Comparison of ENCODE assay signal across 14 mouse cellular contexts in the genomic region with DNA sequence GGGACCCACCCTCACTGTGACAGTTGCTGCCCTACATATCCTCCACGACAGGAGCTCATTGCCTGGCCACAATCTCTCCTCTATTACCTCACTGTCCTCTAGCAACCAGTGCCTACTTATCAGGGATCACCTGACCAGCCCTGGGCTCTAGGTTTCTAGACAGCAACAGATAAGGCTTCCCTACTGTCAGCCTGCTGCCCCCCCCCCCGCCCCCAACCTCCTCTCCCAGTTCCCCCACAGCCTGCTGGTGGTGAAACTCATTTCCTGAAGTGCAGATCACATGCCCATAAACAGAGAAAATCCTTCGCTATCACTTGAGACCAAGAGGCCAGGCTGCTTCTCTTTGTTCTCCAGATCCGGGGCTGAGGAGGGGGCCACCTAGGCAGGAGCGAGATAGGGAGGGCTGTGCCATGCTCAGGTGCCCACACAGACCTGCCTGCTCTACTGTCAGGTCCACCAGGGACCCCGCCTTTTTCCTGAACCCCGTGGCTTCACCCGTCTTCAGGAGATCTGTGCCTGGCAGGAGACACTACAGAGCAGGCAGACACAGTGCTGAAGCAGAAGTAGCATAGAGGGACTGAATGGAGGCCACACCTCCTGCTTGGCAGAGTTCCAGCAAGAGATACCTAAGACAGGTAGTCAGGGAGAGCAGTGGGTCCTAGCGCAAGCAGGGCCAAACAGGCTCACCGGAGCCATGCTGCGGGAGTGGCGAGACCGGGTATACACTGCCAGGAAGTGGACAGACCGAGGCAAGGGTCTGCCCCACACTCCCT. TPM values are rescaled to one million over a fixed set of nuclear protein-coding genes. Genes with fewer than 3 reads are reported as not detected.
DNase-seq lines count a peak whose midpoint lies in the region; ATAC-seq lines count a peak whose summit lies in the region.
"Had no signal": no experiment of that assay in that cellular context is flagged by ENCODE, and none has a peak within 500 bp of the region (broad histone marks: within the 10 kb centered on the region; RNA-seq: fewer than 3 reads in every experiment).

No protein-coding gene starts in this region.

- H3K9me3 ChIP-seq in heart, embryonic 12.5 days (replicated peaks), result peaks cover 6% of the 10 kb centered on the region
- no peaks in the 10 kb centered on the region for H3K9me3 ChIP-seq in lung, embryonic 16.5 days (ENCODE audit: control insufficient read depth, low read length)
- no peaks in the 10 kb centered on the region for H3K9me3 ChIP-seq in intestine, embryonic 16.5 days (ENCODE audit: control insufficient read depth, low read length)
- H3K9me3 ChIP-seq in stomach, embryonic 15.5 days, result no peaks in the 10 kb centered on the region

- H3K27ac ChIP-seq in heart, embryonic 12.5 days (ENCODE audit: poor library complexity, severe bottlenecking), result no peak overlapping the region
- no peak overlapping the region for H3K27ac ChIP-seq in lung, embryonic 16.5 days (ENCODE audit: low read length)
- H3K27ac ChIP-seq in intestine, embryonic 16.5 days (ENCODE audit: low read length), result 0 out of 2 replicates have a peak overlapping the region, but pooled peaks have one; percentile 38
- H3K27ac ChIP-seq in stomach, embryonic 15.5 days, result no peak overlapping the region

- 0 out of 2 replicates have a peak overlapping the region, but pooled peaks have one; percentile 19 for H3K9ac ChIP-seq in heart, embryonic 12.5 days
- no peak overlapping the region for H3K9ac ChIP-seq in lung, embryonic 16.5 days (ENCODE audit: low read length)
- peak overlapping the region; percentile 34; the same call in 1 of the 2 replicates for H3K9ac ChIP-seq in intestine, embryonic 16.5 days (ENCODE audit: low read depth, low read length)
- no peak overlapping the region for H3K9ac ChIP-seq in stomach, embryonic 15.5 days

- no peaks in the 10 kb centered on the region for H3K36me3 ChIP-seq in heart, embryonic 12.5 days
- H3K36me3 ChIP-seq in lung, embryonic 16.5 days (ENCODE audit: control insufficient read depth, insufficient read depth, low read length), result 0 out of 2 replicates have a peak, but pooled peaks cover 3% of the 10 kb centered on the region
- no peaks in the 10 kb centered on the region for H3K36me3 ChIP-seq in intestine, embryonic 16.5 days (ENCODE audit: control insufficient read depth, insufficient read depth, low read length)
- no peaks in the 10 kb centered on the region for H3K36me3 ChIP-seq in stomach, embryonic 15.5 days

- peaks cover 22% of the 10 kb centered on the region for H3K27me3 ChIP-seq in heart, embryonic 12.5 days (replicated peaks)
- H3K27me3 ChIP-seq in lung, embryonic 16.5 days (ENCODE audit: control insufficient read depth, insufficient read depth, low read depth, low read length), result no peaks in the 10 kb centered on the region
- H3K27me3 ChIP-seq in intestine, embryonic 16.5 days (replicated peaks; ENCODE audit: control insufficient read depth, insufficient read depth, low read length), result no peaks in the 10 kb centered on the region
- H3K27me3 ChIP-seq in stomach, embryonic 15.5 days (replicated peaks), result no peaks in the 10 kb centered on the region

- intact Hi-C loops in heart, postnatal 36 days (cut with DNase I), result no loop called here

- H3K4me1 ChIP-seq in heart, embryonic 12.5 days (replicated peaks), result peaks cover 23% of the 10 kb centered on the region
- peaks cover 4% of the 10 kb centered on the region for H3K4me1 ChIP-seq in lung, embryonic 16.5 days (replicated peaks; ENCODE audit: control insufficient read depth, insufficient read depth, low read length)
- H3K4me1 ChIP-seq in intestine, embryonic 16.5 days (ENCODE audit: control insufficient read depth, insufficient read depth, low read length), result peaks cover 24% of the 10 kb centered on the region
- peaks cover 7% of the 10 kb centered on the region for H3K4me1 ChIP-seq in stomach, embryonic 15.5 days

- peak overlapping the region; percentile 30 for H3K4me2 ChIP-seq in heart, embryonic 12.5 days
- no peak overlapping the region; the same call in 1 of the 2 replicates for H3K4me2 ChIP-seq in lung, embryonic 16.5 days (ENCODE audit: low read depth, low read length)
- peak overlapping the region; percentile 38 for H3K4me2 ChIP-seq in intestine, embryonic 16.5 days (ENCODE audit: low read depth, low read length)
- H3K4me2 ChIP-seq in stomach, embryonic 15.5 days, result no peak overlapping the region

- no peak for DNase-seq in heart, postnatal 36 days
- DNase-seq in lung, postnatal 4 days, result no peak
- no peak for DNase-seq in thymus, postnatal 0 days (ENCODE audit: low spot score)
- no peak for DNase-seq in ovary, postnatal 14 days (ENCODE audit: low spot score)
- DNase-seq: kidney, postnatal 4 days; right cerebral cortex, adult 18-20 months; thymus, adult 18-20 months had no signal

- 46% methylated on average over 14 of the region's 14 CpGs for WGBS in heart, embryonic 12.5 days
- 28% methylated on average over 14 of the region's 14 CpGs for WGBS in lung, embryonic 16.5 days
- WGBS in intestine, embryonic 16.5 days, result 52% methylated on average over 14 of the region's 14 CpGs
- WGBS in stomach, embryonic 15.5 days, result 47% methylated on average over 13 of the region's 14 CpGs

- peak; percentile 37 for ATAC-seq in heart, embryonic 12.5 days (ENCODE audit: insufficient number of reproducible peaks, low FRiP score)
- peak; percentile 18; the same call in 1 of the 2 replicates for ATAC-seq in lung, embryonic 16.5 days (ENCODE audit: low read depth)
- ATAC-seq in intestine, embryonic 16.5 days, result peak; percentile 91
- ATAC-seq in stomach, embryonic 15.5 days (ENCODE audit: insufficient read depth, low FRiP score, low read depth), result peak; percentile 51; the same call in 1 of the 2 replicates

- no peak overlapping the region for H3K4me3 ChIP-seq in heart, embryonic 12.5 days
- no peak overlapping the region for H3K4me3 ChIP-seq in lung, embryonic 16.5 days (ENCODE audit: low read length)
- no peak overlapping the region; the same call in 1 of the 2 replicates for H3K4me3 ChIP-seq in intestine, embryonic 16.5 days (ENCODE audit: low read length)
- no peak overlapping the region for H3K4me3 ChIP-seq in stomach, embryonic 15.5 days (replicated peaks)
- H3K4me3 ChIP-seq: erythroblast, embryonic 14.5 days had no signal

RNA-seq across cellular contexts. Expression of gene Gnaz, which starts 20.9 kb away (rescaled TPM):
- polyA plus RNA-seq in heart, embryonic 12.5 days (2016; fragmentation: Nextera tagmentation; extraction: Ambion mirVana), result 1.2 and 1.6 TPM in 2 replicates
- under 1 TPM; 0.43 to 0.58 TPM for total RNA-seq in heart, postnatal 36 days (2021)
- polyA plus RNA-seq in lung, embryonic 16.5 days (2015; fragmentation: Nextera tagmentation; extraction: Ambion mirVana), result 1.9 and 2.1 TPM in 2 replicates
- 2.2 and 2.9 TPM in 2 replicates for polyA plus RNA-seq in intestine, embryonic 16.5 days (2015; fragmentation: Nextera tagmentation; extraction: Ambion mirVana)
- 5.6 and 5.7 TPM in 2 replicates for polyA plus RNA-seq in stomach, embryonic 15.5 days (2015; fragmentation: Nextera tagmentation; extraction: Ambion mirVana)
- 0.06 and 0.30 TPM in 2 replicates for polyA plus RNA-seq in thymus, postnatal 0 days (2015; fragmentation: Nextera tagmentation; extraction: Ambion mirVana)

RNA-seq across cellular contexts. Expression of gene Rsph14, which starts 44.5 kb away (rescaled TPM):
- not detected in 2 replicates for polyA plus RNA-seq in heart, embryonic 12.5 days (2016; fragmentation: Nextera tagmentation; extraction: Ambion mirVana)
- not detected for total RNA-seq in heart, postnatal 36 days (2021)
- polyA plus RNA-seq in lung, embryonic 16.5 days (2015; fragmentation: Nextera tagmentation; extraction: Ambion mirVana), result 3.3 and 5.0 TPM in 2 replicates
- not detected in 2 replicates for polyA plus RNA-seq in intestine, embryonic 16.5 days (2015; fragmentation: Nextera tagmentation; extraction: Ambion mirVana)
- not detected in 2 replicates for polyA plus RNA-seq in stomach, embryonic 15.5 days (2015; fragmentation: Nextera tagmentation; extraction: Ambion mirVana)
- 0.39 and 0.55 TPM in 2 replicates for polyA plus RNA-seq in thymus, postnatal 0 days (2015; fragmentation: Nextera tagmentation; extraction: Ambion mirVana)
- total RNA-seq: monocyte, adult 5-6 weeks had no signal
- polyA plus RNA-seq: erythroblast, embryonic 14.5 days; limb, embryonic 11.5 days had no signal

RNA-seq across cellular contexts. Expression of gene Rab36, which starts 49.0 kb away (rescaled TPM):
- 4.3 and 4.8 TPM in 2 replicates for polyA plus RNA-seq in heart, embryonic 12.5 days (2016; fragmentation: Nextera tagmentation; extraction: Ambion mirVana)
- total RNA-seq in heart, postnatal 36 days (2021), result under 1 TPM; 0.58 to 0.92 TPM
- 12.9 and 13.2 TPM in 2 replicates for polyA plus RNA-seq in lung, embryonic 16.5 days (2015; fragmentation: Nextera tagmentation; extraction: Ambion mirVana)
- polyA plus RNA-seq in intestine, embryonic 16.5 days (2015; fragmentation: Nextera tagmentation; extraction: Ambion mirVana), result 5.2 and 5.5 TPM in 2 replicates
- polyA plus RNA-seq in stomach, embryonic 15.5 days (2015; fragmentation: Nextera tagmentation; extraction: Ambion mirVana), result 6.9 and 7.6 TPM in 2 replicates
- polyA plus RNA-seq in thymus, postnatal 0 days (2015; fragmentation: Nextera tagmentation; extraction: Ambion mirVana), result 0.77 and 1.2 TPM in 2 replicates
- polyA plus RNA-seq: erythroblast, embryonic 14.5 days had no signal

Comparison
In these comparisons a context has a peak if more than half of its experiments do, and no peak if none do; other contexts are left out.
1. ATAC-seq: peak in every context shown above with its lines; median percentile 91 in intestine, embryonic 16.5 days; 51 in stomach, embryonic 15.5 days; 37 in heart, embryonic 12.5 days; 18 in lung, embryonic 16.5 days.
2. H3K4me2 ChIP-seq: peak in heart, embryonic 12.5 days (single experiment) and intestine, embryonic 16.5 days (single experiment); none in lung, embryonic 16.5 days (single experiment) and stomach, embryonic 15.5 days (single experiment).
3. H3K9ac ChIP-seq: peak in heart, embryonic 12.5 days (single experiment) and intestine, embryonic 16.5 days (single experiment); none in lung, embryonic 16.5 days (single experiment) and stomach, embryonic 15.5 days (single experiment).